Mouse (Mus musculus) E14TG2a.4 (cell line): Measurements from ENCODE around the gene Gm37240.

Source experiments
- CTCF ChIP-seq: conservative IDR thresholded peaks from 2 replicates; pipeline ENCODE4 v1.5.1; 2014; ENCODE audit warnings: low read length
- NANOG ChIP-seq: IDR thresholded peaks from 2 replicates; pipeline ENCODE4 v1.6.1; 2014; ENCODE audit warnings: borderline replicate concordance, low read length, mixed read lengths
- POU5F1 ChIP-seq: IDR thresholded peaks from 2 replicates; pipeline ENCODE4 v1.6.1; 2014; ENCODE audit warnings: low read length, borderline replicate concordance

DNA sequence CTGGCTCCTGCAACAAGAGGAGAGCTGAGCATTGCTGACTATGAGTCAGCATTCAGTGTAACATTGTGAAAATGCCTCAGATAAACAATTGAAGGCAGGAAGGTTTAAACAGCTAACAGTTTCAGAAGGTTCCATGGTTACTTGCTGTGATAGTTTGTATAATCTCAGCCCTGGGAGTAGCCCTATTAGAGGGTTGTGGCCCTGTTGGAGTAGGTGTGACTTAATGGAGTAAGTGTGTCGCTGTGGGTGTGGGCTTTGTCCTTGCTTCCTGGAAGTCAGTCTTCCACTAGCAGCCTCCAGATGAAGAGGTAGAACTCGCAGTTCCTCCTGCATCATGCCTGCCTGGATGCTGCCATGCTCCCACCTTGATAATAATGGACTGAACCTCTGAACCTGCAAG is 430.3 kb downstream of the Gm37240 start:
- TF ChIP-seq CTCF (no peak), POU5F1 (no peak), NANOG (no peak)
